Mouse (Mus musculus): ENCODE results near the gene Kcnj16. TPM values are rescaled to one million over a fixed set of nuclear protein-coding genes. Genes with fewer than 3 reads are reported as not detected.

Gene Kcnj16
- polyA plus RNA-seq, 1 experiment: 189 TPM

DNA sequence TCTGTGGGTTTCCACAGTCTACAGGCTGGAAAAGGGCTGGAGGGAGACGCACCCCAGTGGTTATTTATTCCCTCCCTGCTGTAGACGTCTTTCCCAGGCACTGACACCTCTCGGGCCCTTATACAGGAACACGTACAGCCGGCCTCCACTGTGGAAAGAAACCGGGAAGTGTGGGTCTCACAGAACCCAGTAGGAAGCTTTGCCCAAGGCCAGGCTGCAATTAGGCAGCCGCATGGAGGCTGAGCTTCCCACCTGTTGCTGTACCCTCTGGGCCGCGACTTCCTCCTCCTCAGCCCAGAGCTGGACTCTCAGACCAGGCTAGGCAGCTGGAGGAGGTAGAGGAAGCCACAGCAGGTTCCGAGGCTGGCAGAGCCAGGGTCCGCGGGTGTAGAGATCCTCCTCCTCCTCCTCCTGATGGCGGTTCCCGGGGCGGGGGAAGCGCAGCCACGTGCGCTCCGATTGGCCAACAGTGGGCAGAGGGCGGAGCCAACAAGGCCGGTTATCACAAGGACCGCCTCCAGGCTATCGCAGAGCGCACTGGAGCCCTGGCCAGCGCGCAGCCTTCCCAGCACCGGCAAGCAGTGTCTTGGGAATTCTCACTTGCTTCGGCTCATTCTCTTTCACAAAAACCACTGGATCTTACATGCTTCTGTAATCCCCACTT is 97.9 kb downstream of the Kcnj16 start, which contains the start of gene Kcnj2:
TSS of gene Kcnj2 (plus strand) at position 530 of the 664 bp plus-strand sequence.
- peak within 1 kb of the TSS; percentile 49 for H3K27ac ChIP-seq (ENCODE audit: insufficient read depth, low read depth, low read length)

DNA sequence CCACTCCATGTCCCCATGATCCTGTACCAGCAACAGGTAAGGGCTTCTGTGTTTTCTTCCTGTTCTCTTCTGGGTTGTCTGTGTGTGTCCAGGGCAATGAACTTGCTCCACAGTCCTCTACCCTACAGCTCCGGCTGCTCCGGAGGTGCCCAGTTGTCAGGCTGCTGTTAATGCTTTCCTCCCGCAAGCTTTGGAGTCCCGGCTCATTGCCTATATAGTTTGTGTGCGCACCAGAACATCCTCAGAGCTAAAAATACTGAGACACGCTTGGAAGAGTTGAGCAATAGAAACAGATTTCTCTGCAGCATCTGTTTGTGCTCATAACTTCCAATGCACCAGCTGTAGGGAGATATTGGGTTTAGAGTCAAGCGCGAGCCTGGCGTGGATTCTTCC is 98.5 kb downstream of the Kcnj16 start:
- under 1% methylated on average over 9 of the region's 9 CpGs for WGBS
- Histone ChIP-seq H3K4me3 (ENCODE audit: insufficient read depth, low read depth, low read length) (peak overlapping the region; percentile 96), H3K36me3 (ENCODE audit: control insufficient read depth, insufficient read depth, low read length) (no peaks in the 10 kb centered on the region), H3K27ac (ENCODE audit: insufficient read depth, low read depth, low read length) (peak overlapping the region; percentile 45; the same call in 1 of the 2 replicates), H3K4me1 (ENCODE audit: control insufficient read depth, insufficient read depth, low read length) (no peaks in the 10 kb centered on the region; the same call in 1 of the 2 replicates), H3K27me3 (replicated peaks; ENCODE audit: control insufficient read depth, insufficient read depth, low read length) (no peaks in the 10 kb centered on the region)
- DNase-seq: no peak
- no peak for TF ChIP-seq POLR2A (IDR thresholded peaks at IDR 0.05; ENCODE audit: low read depth, low read length)
- TF ChIP-seq CTCF (conservative IDR thresholded peaks at IDR 0.05; ENCODE audit: insufficient read depth, insufficient read length, low read depth, low read length): no peak

More for the DNA sequence above, 97.9 kb downstream of the Kcnj16 start, which contains the start of gene Kcnj2:
- Histone ChIP-seq H3K36me3 (ENCODE audit: control insufficient read depth, insufficient read depth, low read length) (no peaks in the 10 kb centered on the region), H3K4me3 (ENCODE audit: insufficient read depth, low read depth, low read length) (peak within 1 kb of the TSS; percentile 96), H3K4me1 (ENCODE audit: control insufficient read depth, insufficient read depth, low read length) (no peaks in the 10 kb centered on the region; the same call in 1 of the 2 replicates), H3K27me3 (replicated peaks; ENCODE audit: control insufficient read depth, insufficient read depth, low read length) (no peaks in the 10 kb centered on the region)
- under 1% methylated on average over 28 of the region's 28 CpGs for WGBS
- peak; percentile 97 for DNase-seq
- no peak for TF ChIP-seq CTCF (conservative IDR thresholded peaks at IDR 0.05; ENCODE audit: insufficient read depth, insufficient read length, low read depth, low read length)
- TF ChIP-seq POLR2A (IDR thresholded peaks at IDR 0.05; ENCODE audit: low read depth, low read length): peak; percentile 96

DNA sequence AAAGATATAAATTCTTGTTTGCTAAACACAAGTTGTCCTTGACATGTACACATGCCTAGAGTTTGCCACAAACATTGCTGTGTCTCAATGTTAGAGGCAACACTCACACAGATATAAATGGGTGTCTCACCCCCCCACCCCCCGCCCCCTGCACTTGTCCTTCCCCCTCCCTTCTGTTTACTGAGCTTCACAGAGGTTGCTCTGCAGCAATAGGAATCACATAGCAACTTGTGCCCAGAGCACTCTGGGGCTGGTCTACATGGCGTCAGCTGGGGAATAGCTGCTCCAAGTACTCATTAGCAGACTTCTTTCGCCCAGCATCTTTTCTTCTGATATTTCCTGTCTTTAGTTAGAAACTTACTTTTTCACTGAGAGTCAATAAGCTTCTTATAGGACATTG is 100.0 kb downstream of the Kcnj16 start:
- Histone ChIP-seq H3K36me3 (ENCODE audit: control insufficient read depth, insufficient read depth, low read length) (no peaks in the 10 kb centered on the region), H3K4me1 (ENCODE audit: control insufficient read depth, insufficient read depth, low read length) (no peaks in the 10 kb centered on the region; the same call in 1 of the 2 replicates), H3K27ac (ENCODE audit: insufficient read depth, low read depth, low read length) (no peak overlapping the region), H3K4me3 (ENCODE audit: insufficient read depth, low read depth, low read length) (no peak overlapping the region), H3K27me3 (replicated peaks; ENCODE audit: control insufficient read depth, insufficient read depth, low read length) (no peaks in the 10 kb centered on the region)
- DNase-seq: no peak
- 83% methylated on average over 3 of the region's 3 CpGs for WGBS
- TF ChIP-seq POLR2A (IDR thresholded peaks at IDR 0.05; ENCODE audit: low read depth, low read length) (no peak), CTCF (conservative IDR thresholded peaks at IDR 0.05; ENCODE audit: insufficient read depth, insufficient read length, low read depth, low read length) (no peak)

DNA sequence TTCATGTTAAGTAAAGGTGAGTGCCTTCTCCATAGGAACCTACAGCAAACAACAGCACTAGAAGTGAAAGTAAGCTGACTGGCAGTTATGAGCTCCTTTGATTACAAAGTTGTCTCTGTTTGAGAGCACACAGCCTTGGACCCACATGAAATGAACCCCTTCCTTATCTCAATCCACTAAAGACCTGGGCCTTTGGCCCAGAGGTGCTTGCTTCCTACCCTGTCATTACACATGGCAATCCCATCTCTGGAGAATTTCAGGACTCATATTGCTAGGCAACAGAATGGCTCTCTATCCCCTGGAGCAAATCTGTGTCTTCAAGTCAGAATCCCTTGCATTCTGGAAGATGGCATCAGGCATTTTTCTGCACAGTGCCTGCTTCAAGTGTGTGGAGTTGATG is 102.6 kb downstream of the Kcnj16 start:
- Histone ChIP-seq H3K4me3 (ENCODE audit: insufficient read depth, low read depth, low read length) (no peak overlapping the region), H3K27me3 (replicated peaks; ENCODE audit: control insufficient read depth, insufficient read depth, low read length) (no peaks in the 10 kb centered on the region), H3K36me3 (ENCODE audit: control insufficient read depth, insufficient read depth, low read length) (no peaks in the 10 kb centered on the region), H3K27ac (ENCODE audit: insufficient read depth, low read depth, low read length) (no peak overlapping the region), H3K4me1 (ENCODE audit: control insufficient read depth, insufficient read depth, low read length) (no peaks in the 10 kb centered on the region; the same call in 1 of the 2 replicates)
- no peak for TF ChIP-seq CTCF (conservative IDR thresholded peaks at IDR 0.05; ENCODE audit: insufficient read depth, insufficient read length, low read depth, low read length)
- TF ChIP-seq POLR2A (IDR thresholded peaks at IDR 0.05; ENCODE audit: low read depth, low read length): no peak
- no peak for DNase-seq

DNA sequence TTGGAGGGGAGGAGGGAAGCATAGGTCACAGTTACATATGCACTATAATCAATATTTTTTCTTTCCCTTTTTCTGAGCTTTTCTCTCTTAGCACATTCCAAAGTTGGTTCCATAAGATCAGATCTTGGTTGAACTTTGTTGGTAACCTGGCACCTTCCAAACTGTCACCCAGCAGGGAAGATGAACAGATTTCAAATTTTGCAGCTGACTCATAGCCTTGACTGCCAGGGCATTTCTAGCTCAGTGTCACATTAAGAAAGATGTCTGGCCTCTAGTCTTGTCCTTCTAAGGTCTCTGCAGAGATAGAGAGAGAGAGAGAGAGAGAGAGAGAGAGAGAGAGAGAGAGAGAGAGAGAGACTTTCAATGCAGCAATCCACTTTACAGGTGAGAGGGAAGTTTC is 106.3 kb downstream of the Kcnj16 start:
- Histone ChIP-seq H3K4me1 (ENCODE audit: control insufficient read depth, insufficient read depth, low read length) (no peaks in the 10 kb centered on the region), H3K36me3 (ENCODE audit: control insufficient read depth, insufficient read depth, low read length) (no peaks in the 10 kb centered on the region), H3K27me3 (replicated peaks; ENCODE audit: control insufficient read depth, insufficient read depth, low read length) (no peaks in the 10 kb centered on the region), H3K4me3 (ENCODE audit: insufficient read depth, low read depth, low read length) (no peak overlapping the region), H3K27ac (ENCODE audit: insufficient read depth, low read depth, low read length) (no peak overlapping the region)
- DNase-seq: no peak
- TF ChIP-seq POLR2A (IDR thresholded peaks at IDR 0.05; ENCODE audit: low read depth, low read length): no peak
- no peak for TF ChIP-seq CTCF (conservative IDR thresholded peaks at IDR 0.05; ENCODE audit: insufficient read depth, insufficient read length, low read depth, low read length)

Other genes with a start within 250 kb of the Kcnj16 start
- 0.73 and 1.1 TPM in 2 replicates for gene Kcnj2, start 98.1 kb downstream of the Kcnj16 start, polyA plus RNA-seq (2012; rRNA removed)